Mouse (Mus musculus) G1E (cell line): ENCODE results near the gene Mtmr2. TPM values are rescaled to one million over a fixed set of nuclear protein-coding genes. Genes with fewer than 3 reads are reported as not detected.

Experiments
- ATAC-seq: 2 replicates; pipeline ENCODE4 v1.8.0; 2016; ENCODE audit warnings: mild to moderate bottlenecking; ENCODE audit not compliant: insufficient number of reproducible peaks, poor library complexity, low FRiP score, severe bottlenecking; ENCODE audit errors: extremely low read depth
- DNase-seq: peaks from one replicate; pipeline ENCODE4 v3.0.0; 2012; ENCODE audit warnings: low spot score
- H3K27me3 ChIP-seq: 2 replicates; pipeline ENCODE4 v1.6.1; 2012; ENCODE audit warnings: mild to moderate bottlenecking, low read length, inconsistent platforms; ENCODE audit not compliant: insufficient read depth
- H3K36me3 ChIP-seq: replicated peaks from 2 replicates; pipeline ENCODE3; 2012; ENCODE audit warnings: mild to moderate bottlenecking, inconsistent platforms
- H3K4me1 ChIP-seq: 2 replicates; pipeline ENCODE4 v1.6.1; 2012; ENCODE audit warnings: low read depth, low read length, inconsistent platforms, mixed read lengths; ENCODE audit not compliant: insufficient read depth
- H3K4me3 ChIP-seq: 2 replicates; pipeline ENCODE4 v1.5.1; 2012; ENCODE audit warnings: low read depth, mild to moderate bottlenecking, inconsistent platforms, low read length, moderate library complexity, mixed read lengths
- H3K9me3 ChIP-seq: replicated peaks from 2 replicates; pipeline ENCODE4 v1.6.1; 2012; ENCODE audit warnings: inconsistent platforms
- CTCF ChIP-seq: IDR thresholded peaks from 2 replicates; pipeline ENCODE4 v1.5.1; 2012; ENCODE audit warnings: low read depth, low read length, inconsistent platforms, mixed read lengths
- GATA1 ChIP-seq: IDR thresholded peaks from 2 replicates; pipeline ENCODE4 v1.6.1; 2012; ENCODE audit warnings: borderline replicate concordance, low read length, inconsistent platforms, mixed read lengths
- GATA2 ChIP-seq: IDR thresholded peaks from 2 replicates; pipeline ENCODE4 v1.6.1; 2012; ENCODE audit warnings: low read depth, low read length, inconsistent platforms, borderline replicate concordance
- POLR2AphosphoS5 ChIP-seq: IDR thresholded peaks from 2 replicates; pipeline ENCODE4 v1.6.1; 2012; ENCODE audit warnings: low read depth, low read length, inconsistent platforms; ENCODE audit not compliant: insufficient replicate concordance
- TAL1 ChIP-seq: conservative IDR thresholded peaks from 2 replicates; pipeline ENCODE4 v1.6.1; 2012; ENCODE audit warnings: low read depth, low read length, inconsistent platforms, mixed read lengths
- polyA plus RNA-seq: library from polyadenylated mRNA; stranded (reverse); fragments of >175 nt; gene quantifications from 2 replicates; pipeline ENCODE4 v1.2.3, GENCODE M21; 2012
- total RNA-seq, 2 experiments: library from RNA; stranded (forward) in 1 of 2; stranded (reverse) in 1 of 2; fragments of 200-1000 nt in 1 of 2; fragments of >200 nt in 1 of 2; fragmentation: Nextera tagmentation in 1 of 2; gene quantifications; 2 replicates each; pipeline ENCODE4 v1.2.3; 2014 to 2017

The Mtmr2 gene
- total and polyA plus RNA-seq, 3 experiments, result 9.0 to 72.1 (median 51.0) TPM

GRCm38 (mm10) chr9:13794302-13794701, 46.1 kb downstream of the Mtmr2 start:
- H3K4me1 ChIP-seq, result no peaks in the 10 kb centered on the region
- no peak for TF ChIP-seq TAL1
- TF ChIP-seq GATA2, result no peak
- TF ChIP-seq POLR2AphosphoS5, result no peak
- no peak for TF ChIP-seq GATA1
- TF ChIP-seq CTCF, result no peak
- no peaks in the 10 kb centered on the region for H3K9me3 ChIP-seq
- no peaks in the 10 kb centered on the region for H3K27me3 ChIP-seq
- no peak overlapping the region for H3K4me3 ChIP-seq
- peaks cover 74% of the 10 kb centered on the region for H3K36me3 ChIP-seq
- ATAC-seq, result no peak
- no peak for DNase-seq

- no peaks in the 10 kb centered on the region for H3K27me3 ChIP-seq
- no peak for DNase-seq
- peaks cover 74% of the 10 kb centered on the region for H3K36me3 ChIP-seq
- ATAC-seq, result no peak
- no peak for TF ChIP-seq GATA1
- no peak for TF ChIP-seq POLR2AphosphoS5
- no peak for TF ChIP-seq GATA2
- no peak for TF ChIP-seq TAL1
- no peak for TF ChIP-seq CTCF
- no peaks in the 10 kb centered on the region for H3K4me1 ChIP-seq
- H3K4me3 ChIP-seq, result no peak overlapping the region
- H3K9me3 ChIP-seq, result no peaks in the 10 kb centered on the region
Observed at GRCm38 (mm10) chr9:13794756-13795155, 46.5 kb downstream of the Mtmr2 start.

- TF ChIP-seq TAL1 (no peak), GATA2 (no peak), GATA1 (no peak), POLR2AphosphoS5 (no peak), CTCF (no peak)
- Histone ChIP-seq H3K36me3 (peaks cover 80% of the 10 kb centered on the region), H3K27me3 (no peaks in the 10 kb centered on the region), H3K4me1 (no peaks in the 10 kb centered on the region), H3K4me3 (no peak overlapping the region), H3K9me3 (no peaks in the 10 kb centered on the region)
- ATAC-seq (no peak), DNase-seq (no peak)
Observed at GRCm38 (mm10) chr9:13804480-13804879, 56.3 kb downstream of the Mtmr2 start.

- Histone ChIP-seq H3K36me3 (peaks cover 87% of the 10 kb centered on the region), H3K27me3 (no peaks in the 10 kb centered on the region), H3K4me3 (no peak overlapping the region), H3K4me1 (peaks cover 3% of the 10 kb centered on the region; the same call in 1 of the 2 replicates), H3K9me3 (no peaks in the 10 kb centered on the region)
- ATAC-seq, result no peak
- DNase-seq, result no peak
- no peak for TF ChIP-seq GATA1
- no peak for TF ChIP-seq POLR2AphosphoS5
- no peak for TF ChIP-seq CTCF
- no peak for TF ChIP-seq TAL1
- no peak for TF ChIP-seq GATA2
Observed at GRCm38 (mm10) chr9:13806854-13807253, 58.6 kb downstream of the Mtmr2 start.

- no peak overlapping the region for H3K4me3 ChIP-seq
- DNase-seq (no peak), ATAC-seq (no peak)
- H3K9me3 ChIP-seq, result no peaks in the 10 kb centered on the region
- no peak for TF ChIP-seq CTCF
- TF ChIP-seq GATA1, result no peak
- TF ChIP-seq POLR2AphosphoS5, result no peak
- no peak for TF ChIP-seq TAL1
- TF ChIP-seq GATA2, result no peak
- H3K27me3 ChIP-seq, result no peaks in the 10 kb centered on the region
- H3K4me1 ChIP-seq, result peaks cover 3% of the 10 kb centered on the region; the same call in 1 of the 2 replicates
- H3K36me3 ChIP-seq, result peaks cover 89% of the 10 kb centered on the region
Observed at GRCm38 (mm10) chr9:13807657-13808056, 59.4 kb downstream of the Mtmr2 start.

GRCm38 (mm10) chr9:13809937-13810336, 61.7 kb downstream of the Mtmr2 start:
- Histone ChIP-seq H3K4me1 (peaks cover 3% of the 10 kb centered on the region; the same call in 1 of the 2 replicates), H3K36me3 (peaks cover 87% of the 10 kb centered on the region), H3K4me3 (no peak overlapping the region), H3K9me3 (no peaks in the 10 kb centered on the region), H3K27me3 (no peaks in the 10 kb centered on the region)
- TF ChIP-seq CTCF (no peak), GATA1 (no peak), GATA2 (no peak)
- no peak for ATAC-seq
- DNase-seq, result no peak
